Mouse (Mus musculus): ENCODE measurements around the gene Ric1.
A peak's percentile ranks its signal among the peaks of the same experiment; 100 is the strongest.
"Not testable (repeated sequence)": the region's sequence is repeated elsewhere in the genome, so short reads cannot be mapped to it uniquely, and the experiment has no call there.

Ric1 gene

GRCm38 (mm10) chr19:29524614-29525013 lies 2.5 kb downstream of the Ric1 start:
- no peak for DNase-seq (ENCODE audit: extremely low read depth, insufficient read length, low spot score)

- DNase-seq (ENCODE audit: extremely low read depth, insufficient read length, low spot score): not testable (repeated sequence)
Measured at GRCm38 (mm10) chr19:29525588-29525987, 3.5 kb downstream of the Ric1 start.

GRCm38 (mm10) chr19:29526837-29527236 lies 4.8 kb downstream of the Ric1 start:
- no peak for DNase-seq (ENCODE audit: extremely low read depth, insufficient read length, low spot score)

GRCm38 (mm10) chr19:29527299-29527698 lies 5.2 kb downstream of the Ric1 start:
- DNase-seq (ENCODE audit: extremely low read depth, insufficient read length, low spot score): no peak

- no peak for DNase-seq (ENCODE audit: extremely low read depth, insufficient read length, low spot score)
Measured at GRCm38 (mm10) chr19:29528568-29528967, 6.5 kb downstream of the Ric1 start.

- DNase-seq (ENCODE audit: extremely low read depth, insufficient read length, low spot score): no peak
Measured at GRCm38 (mm10) chr19:29534030-29534429, 11.9 kb downstream of the Ric1 start.

- no peak for DNase-seq (ENCODE audit: extremely low read depth, insufficient read length, low spot score)
Measured at GRCm38 (mm10) chr19:29542256-29542970, 20.3 kb downstream of the Ric1 start.

GRCm38 (mm10) chr19:29544026-29544425 lies 21.9 kb downstream of the Ric1 start:
- DNase-seq (ENCODE audit: extremely low read depth, insufficient read length, low spot score): no peak

GRCm38 (mm10) chr19:29550618-29551017 lies 28.5 kb downstream of the Ric1 start:
- no peak for DNase-seq (ENCODE audit: extremely low read depth, insufficient read length, low spot score)

GRCm38 (mm10) chr19:29551128-29551527 lies 29.0 kb downstream of the Ric1 start:
- DNase-seq (ENCODE audit: extremely low read depth, insufficient read length, low spot score): no peak

- not testable (repeated sequence) for DNase-seq (ENCODE audit: extremely low read depth, insufficient read length, low spot score)
Measured at GRCm38 (mm10) chr19:29551980-29552379, 29.9 kb downstream of the Ric1 start.

GRCm38 (mm10) chr19:29557171-29557845 lies 35.2 kb downstream of the Ric1 start:
- not testable (repeated sequence) for DNase-seq (ENCODE audit: extremely low read depth, insufficient read length, low spot score)

- DNase-seq (ENCODE audit: extremely low read depth, insufficient read length, low spot score): no peak
Measured at GRCm38 (mm10) chr19:29562166-29562565, 40.1 kb downstream of the Ric1 start.

- DNase-seq (ENCODE audit: extremely low read depth, insufficient read length, low spot score): no peak
Measured at GRCm38 (mm10) chr19:29562603-29563002, 40.5 kb downstream of the Ric1 start.

GRCm38 (mm10) chr19:29563258-29563779 lies 41.2 kb downstream of the Ric1 start:
- DNase-seq (ENCODE audit: extremely low read depth, insufficient read length, low spot score): peak; percentile 14

- DNase-seq (ENCODE audit: extremely low read depth, insufficient read length, low spot score): no peak
Measured at GRCm38 (mm10) chr19:29566512-29566911, 44.4 kb downstream of the Ric1 start.

GRCm38 (mm10) chr19:29582439-29582838 lies 60.4 kb downstream of the Ric1 start:
- DNase-seq (ENCODE audit: extremely low read depth, insufficient read length, low spot score): no peak

- DNase-seq (ENCODE audit: extremely low read depth, insufficient read length, low spot score): no peak
Measured at GRCm38 (mm10) chr19:29583734-29584133, 61.7 kb downstream of the Ric1 start.

- not testable (repeated sequence) for DNase-seq (ENCODE audit: extremely low read depth, insufficient read length, low spot score)
Measured at GRCm38 (mm10) chr19:29593783-29594182, 71.7 kb downstream of the Ric1 start.

GRCm38 (mm10) chr19:29596276-29596675 lies 74.2 kb downstream of the Ric1 start:
- no peak for DNase-seq (ENCODE audit: extremely low read depth, insufficient read length, low spot score)

- DNase-seq (ENCODE audit: extremely low read depth, insufficient read length, low spot score): peak; percentile 19
Measured at GRCm38 (mm10) chr19:29596985-29597384, 74.9 kb downstream of the Ric1 start.

GRCm38 (mm10) chr19:29598981-29599380 lies 76.9 kb downstream of the Ric1 start:
- DNase-seq (ENCODE audit: extremely low read depth, insufficient read length, low spot score): no peak

All from 3134 (cell line).